Mouse (Mus musculus) 416B (cell line): Measurements from ENCODE around the gene Elf2.
A peak's percentile ranks its signal among the peaks of the same experiment; 100 is the strongest.

ENCODE experiments used
- DNase-seq: peaks from one replicate; pipeline ENCODE4 v3.0.0; 2011; ENCODE audit warnings: low read depth

Elf2 gene

DNA sequence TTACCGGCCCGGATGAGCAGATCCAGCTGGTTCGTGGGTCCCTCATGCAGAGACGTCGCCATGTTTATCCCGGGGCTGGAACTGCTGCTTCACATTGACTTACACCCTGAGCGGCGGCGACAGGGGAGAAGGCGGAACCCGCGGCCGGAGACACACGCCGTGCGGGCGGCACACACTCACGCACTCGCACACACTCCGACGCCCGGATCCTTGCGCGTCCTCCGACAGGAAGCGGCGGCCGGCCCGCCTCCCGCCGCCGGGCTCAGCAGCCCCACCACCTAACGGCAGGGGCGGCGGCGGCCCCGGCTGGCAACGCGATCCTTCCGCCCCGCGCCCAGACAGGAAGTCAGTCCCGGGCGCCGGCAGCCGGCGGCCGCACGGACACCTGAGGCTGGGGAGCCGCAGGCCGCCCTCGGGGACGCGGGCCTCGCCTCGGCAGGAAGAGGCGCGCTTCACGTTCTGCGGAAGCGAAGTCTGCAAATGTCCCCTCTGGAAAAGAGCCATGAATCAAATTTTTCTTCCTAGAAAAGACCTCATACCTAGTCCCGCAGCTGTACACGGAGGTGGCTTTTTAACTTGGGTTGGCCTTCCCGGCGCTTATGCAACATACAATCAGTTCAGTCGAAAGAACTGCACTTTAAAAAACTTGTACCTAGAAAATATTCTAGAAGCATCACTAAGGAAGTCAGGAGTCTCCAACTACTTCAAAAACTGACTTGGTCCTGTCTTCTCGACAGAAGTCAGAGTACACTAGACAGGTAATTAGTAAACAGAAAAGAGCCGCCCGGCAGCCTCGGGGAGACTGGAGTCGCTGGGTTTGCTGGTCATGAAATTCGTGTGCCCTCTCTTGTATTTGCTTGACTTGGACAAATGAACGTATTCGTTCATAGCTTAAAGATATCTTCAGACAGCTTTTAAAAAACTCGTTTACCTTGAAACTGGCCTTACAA, 63.0 kb downstream of the Elf2 start:
- DNase-seq, result peak; percentile 74

DNA sequence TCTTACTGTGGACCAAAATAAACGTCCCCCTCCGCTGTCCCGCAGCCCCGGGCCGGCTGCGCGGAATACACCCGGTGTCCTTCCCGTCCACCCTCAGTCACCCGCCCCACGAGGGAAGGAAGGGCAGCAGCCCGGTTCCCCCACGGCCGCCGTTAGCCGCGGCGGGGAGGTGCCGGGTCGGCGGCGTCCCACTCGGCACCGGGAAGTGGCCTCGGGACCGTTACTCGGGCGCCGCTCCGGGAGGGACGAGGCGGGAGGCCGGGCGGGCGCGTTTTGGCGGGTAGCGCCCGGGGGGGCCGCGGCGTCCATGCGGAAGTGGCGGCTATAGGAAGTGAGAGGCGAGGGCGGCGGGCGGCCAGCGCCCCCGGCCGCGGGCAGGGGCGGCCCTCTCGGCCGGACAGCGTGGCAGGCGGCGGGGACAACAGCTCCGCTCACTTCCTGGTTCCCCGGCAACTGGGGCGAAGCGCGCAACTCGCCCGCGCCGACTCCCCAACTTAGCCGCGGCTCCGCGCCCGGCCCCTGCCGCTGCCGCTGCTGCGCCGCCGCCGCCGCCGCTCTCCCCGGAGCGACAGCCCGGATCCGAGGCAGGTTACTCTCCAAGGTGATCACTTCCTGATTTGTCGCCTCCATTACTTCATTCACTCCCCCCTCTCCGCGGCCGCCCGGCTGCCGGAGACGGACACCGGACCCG, 63.9 kb downstream of the Elf2 start:
- DNase-seq, result no peak

DNA sequence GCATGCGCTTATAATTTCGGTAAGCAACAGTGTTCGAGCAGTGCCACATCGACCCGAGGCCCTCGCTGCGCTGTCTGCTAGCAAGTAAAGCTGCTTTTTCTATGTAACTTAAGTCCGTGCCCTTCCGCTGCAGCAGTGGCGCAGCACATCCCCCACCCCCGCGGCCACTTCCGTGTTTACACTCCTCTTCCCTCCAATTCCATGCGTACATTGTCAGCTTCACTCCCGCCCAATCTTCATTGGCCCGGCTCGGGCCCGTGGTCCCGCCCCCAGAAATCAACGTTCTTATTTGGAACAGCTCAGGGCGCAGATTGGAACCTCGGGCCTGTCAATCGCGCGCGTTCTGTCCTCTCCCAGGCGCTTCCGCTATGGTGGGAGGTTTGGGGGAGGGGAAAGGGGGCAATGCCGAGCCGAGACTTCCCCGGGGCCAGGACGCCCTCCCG, 64.5 kb downstream of the Elf2 start:
- DNase-seq, result peak; percentile 99

DNA sequence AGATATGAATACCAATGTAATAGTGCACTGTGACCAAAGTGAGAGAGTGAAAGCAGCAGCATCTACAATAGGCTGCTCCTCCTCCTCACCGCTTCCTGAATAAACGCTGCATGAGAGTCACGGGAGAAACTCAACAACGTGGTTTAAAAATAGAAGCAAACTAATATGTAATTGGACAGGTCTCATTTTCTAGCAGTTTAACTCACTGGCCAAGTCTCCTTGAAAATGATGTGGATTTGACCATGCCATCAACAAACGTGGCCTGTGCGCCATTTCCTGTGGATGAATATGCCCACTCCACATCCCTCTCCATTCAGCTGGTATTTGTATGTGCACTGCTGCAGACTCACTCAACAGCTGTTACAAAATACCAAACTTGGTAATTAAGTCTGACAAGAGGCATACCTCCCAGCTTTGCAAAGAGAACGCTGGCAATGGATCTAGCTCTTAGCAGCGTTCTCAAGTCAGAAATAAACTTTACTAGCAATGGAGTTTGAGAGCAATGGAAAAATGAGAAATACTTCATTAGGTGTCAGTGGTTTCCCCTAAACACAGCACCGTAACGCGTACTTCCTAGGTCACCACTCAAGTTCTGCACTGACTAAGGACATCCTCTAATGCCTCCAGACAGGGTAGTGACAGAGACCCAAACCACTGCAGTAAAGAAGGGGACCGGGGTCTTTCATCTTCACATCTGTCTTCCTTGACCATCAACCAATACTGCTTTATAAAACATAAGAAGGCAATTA, 70.2 kb downstream of the Elf2 start:
- peak; percentile 67 for DNase-seq

GRCm38 (mm10) chr3:51268434-51268833, 72.0 kb downstream of the Elf2 start:
- DNase-seq, result no peak

- no peak for DNase-seq
These were observed 77.5 kb downstream of the Elf2 start for GRCm38 (mm10) chr3:51262942-51263341.

- no peak for DNase-seq
These were observed 82.4 kb downstream of the Elf2 start for GRCm38 (mm10) chr3:51258070-51258469.

DNA sequence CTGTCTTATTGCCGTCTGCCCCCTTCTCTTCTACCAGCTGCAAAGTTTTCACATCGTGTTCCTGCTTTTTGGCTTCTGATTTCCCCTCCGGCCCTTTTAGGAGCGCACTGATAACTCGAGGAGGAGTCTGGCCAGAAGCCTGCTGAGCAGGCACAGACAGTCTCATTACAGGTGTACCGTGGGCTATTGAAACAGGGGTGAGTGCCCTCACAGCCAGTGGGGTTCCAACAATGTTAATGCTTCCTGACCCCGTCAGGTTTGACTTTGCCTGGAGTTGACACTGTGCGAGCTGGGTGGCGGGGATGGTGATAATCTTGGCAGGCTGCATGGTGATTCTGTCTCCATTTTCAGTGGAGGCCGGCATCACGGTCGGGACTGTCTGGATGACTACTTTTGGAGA, 84.0 kb downstream of the Elf2 start:
- no peak for DNase-seq

GRCm38 (mm10) chr3:51254784-51255183, 85.7 kb downstream of the Elf2 start:
- no peak for DNase-seq

DNA sequence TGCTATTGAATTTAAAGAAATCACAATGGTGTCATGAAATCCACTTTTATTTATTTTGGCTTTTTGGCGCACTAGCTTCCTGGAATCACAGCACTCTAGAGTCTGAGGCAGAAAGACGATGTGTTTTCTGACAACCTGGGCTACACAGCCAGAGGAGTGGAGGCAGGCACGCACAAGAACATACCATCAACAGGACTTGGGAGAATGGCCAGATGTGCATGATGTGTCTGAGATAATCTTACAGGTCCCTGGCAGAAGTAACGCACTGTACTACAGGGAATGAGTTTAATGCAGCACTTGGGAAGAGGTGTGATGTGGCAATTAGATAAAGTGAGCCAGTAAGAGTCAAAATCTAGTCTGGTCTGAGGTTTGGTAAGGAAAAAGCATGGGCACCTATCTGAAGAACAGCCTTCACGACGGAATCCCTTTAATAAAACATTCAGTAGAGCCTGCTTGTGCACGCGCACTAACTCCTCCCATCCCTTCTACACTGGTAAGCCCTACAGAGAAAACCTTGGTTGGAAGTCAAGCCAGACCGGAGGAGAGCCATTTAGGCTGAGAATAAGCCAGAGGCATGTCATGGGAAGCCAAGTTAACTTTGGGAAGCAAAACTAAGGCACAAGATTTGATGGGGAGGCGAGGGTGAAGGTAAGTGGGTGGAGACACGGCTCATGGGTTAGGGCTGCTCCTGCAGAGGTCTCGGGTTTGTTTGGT, 87.6 kb downstream of the Elf2 start:
- DNase-seq, result no peak

- DNase-seq, result no peak
These were observed 88.2 kb downstream of the Elf2 start for GRCm38 (mm10) chr3:51252223-51252622.

GRCm38 (mm10) chr3:51251057-51251456, 89.4 kb downstream of the Elf2 start:
- DNase-seq, result no peak

- no peak for DNase-seq
These were observed 90.6 kb downstream of the Elf2 start for GRCm38 (mm10) chr3:51249866-51250265.

DNA sequence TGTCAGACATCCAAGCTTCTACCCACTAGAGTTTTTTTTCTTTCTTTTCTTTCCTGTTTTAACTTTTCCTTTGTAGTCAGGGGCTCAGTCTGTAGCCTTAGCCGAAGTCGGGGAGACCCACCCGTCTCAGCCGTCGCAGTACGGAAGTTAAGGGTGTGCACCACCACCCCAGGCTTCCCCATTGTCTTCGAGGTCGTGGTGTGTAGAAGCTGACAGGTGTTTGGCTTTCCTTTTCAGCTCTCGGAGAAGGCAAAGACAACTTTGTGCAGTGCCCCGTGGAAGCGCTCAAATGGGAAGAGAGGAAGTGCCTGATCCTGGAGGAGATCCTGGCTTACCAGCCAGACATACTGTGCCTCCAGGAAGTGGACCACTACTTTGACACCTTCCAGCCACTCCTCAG, 91.0 kb downstream of the Elf2 start:
- no peak for DNase-seq

DNA sequence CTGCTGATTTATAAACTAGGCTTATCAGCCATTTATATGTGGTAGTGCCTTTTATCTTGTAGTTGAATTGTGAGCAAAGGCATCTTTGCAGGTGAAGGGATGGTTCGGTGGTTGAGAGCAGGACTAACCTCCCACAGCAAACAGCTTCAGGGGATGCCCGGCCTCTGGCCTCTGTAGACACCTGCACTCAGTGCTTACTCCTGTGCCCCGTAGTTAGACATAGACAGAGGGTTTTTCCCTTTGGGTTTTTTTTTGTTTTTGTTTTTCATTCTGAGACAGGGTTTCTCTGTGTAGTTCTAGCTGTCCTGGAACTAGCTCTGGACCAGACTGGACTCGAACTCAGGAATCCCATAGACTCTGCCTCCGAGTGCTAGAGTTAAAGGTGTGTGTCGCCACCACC, 91.9 kb downstream of the Elf2 start:
- no peak for DNase-seq

- DNase-seq, result no peak
These were observed 92.8 kb downstream of the Elf2 start for GRCm38 (mm10) chr3:51247704-51248103.

DNA sequence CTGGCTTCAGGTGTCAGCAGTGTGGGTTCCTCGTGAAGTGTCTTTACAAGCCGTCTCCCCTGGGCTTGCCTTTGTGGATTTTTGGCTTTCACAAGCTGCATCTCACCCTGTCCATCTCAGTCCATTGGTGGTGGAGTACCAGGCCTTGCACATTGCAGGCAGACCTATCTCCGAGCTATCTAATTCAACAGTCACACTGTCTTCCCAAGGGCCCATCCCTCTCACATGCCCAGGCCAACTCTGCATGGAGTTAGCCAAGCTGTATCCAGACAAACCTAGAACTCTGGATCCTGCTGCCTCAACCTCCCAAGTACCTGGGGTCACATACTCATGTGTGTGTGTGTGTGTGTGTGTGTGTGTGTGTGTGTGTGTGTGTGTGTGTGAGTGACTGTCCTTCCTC, 100.9 kb downstream of the Elf2 start:
- no peak for DNase-seq

DNA sequence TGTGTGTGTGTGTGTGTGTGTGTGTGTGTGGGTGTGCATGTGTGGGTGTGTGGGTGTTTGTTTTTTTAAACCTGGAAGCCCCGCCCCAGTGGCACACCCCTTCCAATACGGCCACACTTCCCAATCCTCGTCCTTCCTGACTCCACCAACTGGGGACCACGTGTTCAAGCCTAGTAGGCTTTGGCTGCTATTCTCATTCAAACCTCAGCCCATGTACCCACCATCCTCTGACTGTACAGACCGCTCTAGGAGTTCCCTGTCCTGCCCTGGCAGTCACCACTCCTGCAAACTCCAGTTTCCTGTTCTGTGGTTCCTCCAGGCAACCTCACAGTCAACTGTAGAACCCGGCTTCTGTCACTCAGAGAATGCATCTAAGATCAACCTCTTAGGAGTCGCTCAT, 101.9 kb downstream of the Elf2 start:
- DNase-seq, result peak; percentile 74

DNA sequence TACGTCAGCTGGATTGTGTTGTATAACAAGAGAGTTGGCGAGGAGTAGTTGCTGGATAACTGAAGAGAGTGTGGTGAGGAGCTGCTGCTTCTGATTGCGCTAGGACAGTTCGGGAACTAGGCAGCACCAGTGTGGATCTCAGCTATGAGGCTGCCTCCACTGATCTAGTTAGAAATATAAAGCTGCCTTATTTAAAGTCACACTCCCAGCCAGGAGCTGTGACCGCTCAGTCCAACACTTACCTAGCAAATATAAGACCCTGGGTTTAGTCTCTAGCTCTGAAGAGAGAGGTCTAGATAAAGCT, 105.8 kb downstream of the Elf2 start:
- DNase-seq, result no peak

DNA sequence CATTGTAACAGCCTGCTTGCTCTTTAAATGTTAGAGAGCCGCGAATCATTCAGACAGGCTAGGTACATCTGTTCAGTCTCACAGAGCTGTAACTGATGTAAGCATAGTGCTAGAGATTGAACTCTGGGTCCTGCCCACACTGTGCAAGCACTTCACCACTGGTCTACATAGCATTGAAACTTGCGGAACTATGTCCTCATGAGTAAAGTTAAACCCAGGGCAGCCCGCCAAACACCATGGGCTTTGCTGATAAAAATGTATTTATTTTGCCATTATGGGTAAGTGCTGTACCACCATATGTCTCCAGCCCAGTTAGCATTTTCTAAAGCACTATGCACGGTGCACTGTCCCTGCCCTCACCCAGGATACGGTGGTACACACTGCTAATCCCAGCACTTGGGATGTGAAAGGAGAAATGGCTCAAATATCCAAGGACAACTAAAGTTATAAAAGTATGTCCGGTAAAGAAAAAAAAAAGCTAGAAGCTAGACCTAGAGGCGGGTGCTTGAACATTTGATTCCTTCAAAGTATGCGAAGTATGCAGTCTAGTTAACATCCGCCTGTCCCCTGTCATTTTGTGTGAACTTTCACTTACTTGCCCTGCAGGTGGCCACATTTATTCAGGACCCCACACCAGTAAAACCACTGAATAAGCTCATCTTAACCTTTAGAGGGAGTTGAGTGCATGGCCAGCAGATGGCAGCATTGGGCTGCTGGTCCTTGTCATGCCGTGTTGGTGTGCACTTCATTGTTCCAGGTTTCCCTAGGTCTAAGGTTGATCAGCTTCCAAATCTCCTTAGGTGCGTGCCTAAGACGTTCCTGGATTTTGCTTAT, 106.3 kb downstream of the Elf2 start:
- peak; percentile 88 for DNase-seq

GRCm38 (mm10) chr3:51233474-51233873, 107.0 kb downstream of the Elf2 start:
- no peak for DNase-seq
